Mouse (Mus musculus) MEL (cell line): ENCODE measurements around the gene Serpinb8. TPM values are rescaled to one million over a fixed set of nuclear protein-coding genes. Genes with fewer than 3 reads are reported as not detected.

Experiments
- DNase-seq: peaks from one replicate; pipeline ENCODE4 v3.0.0; 2011; ENCODE audit warnings: low read depth, low spot score
- H3K27ac ChIP-seq: 2 replicates; pipeline ENCODE4 v1.5.1; 2012; ENCODE audit warnings: low read depth, mild to moderate bottlenecking, control low read depth, low read length, moderate library complexity; ENCODE audit not compliant: control insufficient read depth
- H3K27me3 ChIP-seq, 2 experiments: fragments of 150-350 bp in 1 of 2; sonication (generic) in 1 of 2; 2 replicates each; pipeline ENCODE4 v1.6.1; 2012; ENCODE audit warnings: low read length in 2 of 2, mild to moderate bottlenecking in 2 of 2, improper control_type of control experiment in 1 of 2, moderate library complexity in 1 of 2; ENCODE audit not compliant: insufficient read depth in 2 of 2, control insufficient read depth in 1 of 2
- H3K36me3 ChIP-seq, 2 experiments: 2 replicates each; pipeline ENCODE4 v1.6.1; 2012 to 2014; ENCODE audit warnings: low read length in 2 of 2, improper control_type of control experiment in 1 of 2, inconsistent platforms in 1 of 2, mild to moderate bottlenecking in 1 of 2; ENCODE audit not compliant: insufficient read depth in 2 of 2, control insufficient read depth in 1 of 2
- H3K4me1 ChIP-seq, 2 experiments: fragments of 150-350 bp in 1 of 2; sonication (generic) in 1 of 2; 2 replicates each; pipeline ENCODE4 v1.6.1; 2012; ENCODE audit warnings: low read length in 2 of 2, improper control_type of control experiment in 1 of 2, mild to moderate bottlenecking in 1 of 2; ENCODE audit not compliant: insufficient read depth in 2 of 2, control insufficient read depth in 1 of 2
- H3K4me3 ChIP-seq, 2 experiments: fragments of 150-350 bp in 1 of 2; sonication (generic) in 1 of 2; 2 replicates each; pipeline ENCODE4 v1.5.1; 2012; ENCODE audit warnings: low read depth in 2 of 2, low read length in 2 of 2, mild to moderate bottlenecking in 2 of 2, moderate library complexity in 2 of 2, control low read depth in 1 of 2, improper control_type of control experiment in 1 of 2; ENCODE audit not compliant: control insufficient read depth in 1 of 2, insufficient read depth in 1 of 2
- H3K79me2 ChIP-seq: 2 replicates; pipeline ENCODE4 v1.6.1; 2012; ENCODE audit warnings: mild to moderate bottlenecking, low read length, moderate library complexity; ENCODE audit not compliant: control insufficient read depth, poor library complexity, insufficient read depth
- H3K9ac ChIP-seq: 2 replicates; pipeline ENCODE4 v1.6.1; 2012; ENCODE audit warnings: low read depth, mild to moderate bottlenecking, control low read depth, low read length, moderate library complexity; ENCODE audit not compliant: control insufficient read depth, poor library complexity, severe bottlenecking
- H3K9me3 ChIP-seq: fragments of 150-350 bp; sonication (generic); replicated peaks from 2 replicates; pipeline ENCODE4 v1.6.1; 2012; ENCODE audit warnings: mild to moderate bottlenecking, low read length, improper control_type of control experiment, moderate library complexity; ENCODE audit not compliant: insufficient read depth
- BHLHE40 ChIP-seq: IDR thresholded peaks from 2 replicates; pipeline ENCODE4 v1.6.1; 2012; ENCODE audit warnings: low read depth, mild to moderate bottlenecking, inconsistent platforms, low read length, improper control_type of control experiment, borderline replicate concordance
- CHD2 ChIP-seq: IDR thresholded peaks from 2 replicates; pipeline ENCODE4 v1.6.1; 2011; ENCODE audit warnings: low read length, improper control_type of control experiment
- CTCF ChIP-seq, 3 experiments: IDR thresholded peaks in 2 of 3; conservative IDR thresholded peaks in 1 of 3; 2 replicates each; pipeline ENCODE4 v1.5.1; 2011 to 2012; ENCODE audit warnings: low read length in 3 of 3, low read depth in 2 of 3, mild to moderate bottlenecking in 2 of 3, improper control_type of control experiment in 1 of 3, inconsistent platforms in 1 of 3, mixed read lengths in 1 of 3, moderate library complexity in 1 of 3; ENCODE audit not compliant: control insufficient read depth in 1 of 3, insufficient read depth in 1 of 3, poor library complexity in 1 of 3, severe bottlenecking in 1 of 3
- E2F4 ChIP-seq: IDR thresholded peaks from 2 replicates; pipeline ENCODE4 v1.6.1; 2011; ENCODE audit warnings: low read depth, low read length, improper control_type of control experiment, borderline replicate concordance
- ELF1 ChIP-seq: IDR thresholded peaks from 2 replicates; pipeline ENCODE4 v1.6.1; 2014; ENCODE audit warnings: low read depth, mild to moderate bottlenecking, inconsistent platforms, low read length, improper control_type of control experiment, moderate library complexity
- EP300 ChIP-seq, 2 experiments: IDR thresholded peaks; 2 replicates each; pipeline ENCODE4 v1.6.1; 2011; ENCODE audit warnings: improper control_type of control experiment in 2 of 2, low read length in 2 of 2, low read depth in 1 of 2, mild to moderate bottlenecking in 1 of 2
- ETS1 ChIP-seq: IDR thresholded peaks from 2 replicates; pipeline ENCODE4 v1.6.1; 2012; ENCODE audit warnings: low read depth, mild to moderate bottlenecking, inconsistent platforms, low read length, improper control_type of control experiment, moderate library complexity
- HCFC1 ChIP-seq: IDR thresholded peaks from 2 replicates; pipeline ENCODE4 v1.6.1; 2012; ENCODE audit warnings: low read depth, mild to moderate bottlenecking, inconsistent platforms, low read length, improper control_type of control experiment, moderate library complexity
- KAT2A ChIP-seq: conservative IDR thresholded peaks from 2 replicates; pipeline ENCODE4 v1.6.1; 2012; ENCODE audit warnings: low read depth, low read length, improper control_type of control experiment, inconsistent platforms
- MAFK ChIP-seq: IDR thresholded peaks from 2 replicates; pipeline ENCODE4 v1.6.1; 2011; ENCODE audit warnings: low read depth, mild to moderate bottlenecking, low read length, improper control_type of control experiment, borderline replicate concordance
- MXI1 ChIP-seq: IDR thresholded peaks from 2 replicates; pipeline ENCODE4 v1.6.1; 2011; ENCODE audit warnings: mild to moderate bottlenecking, low read depth, low read length, improper control_type of control experiment
- MYB ChIP-seq: IDR thresholded peaks from 2 replicates; pipeline ENCODE4 v1.6.1; 2011; ENCODE audit warnings: mild to moderate bottlenecking, low read depth, low read length, improper control_type of control experiment
- MYC ChIP-seq: IDR thresholded peaks from 2 replicates; pipeline ENCODE4 v1.6.1; 2011; ENCODE audit warnings: low read depth, mild to moderate bottlenecking, low read length, improper control_type of control experiment, moderate library complexity
- NELFE ChIP-seq: IDR thresholded peaks from 2 replicates; pipeline ENCODE4 v1.6.1; 2011; ENCODE audit warnings: low read depth, low read length, improper control_type of control experiment
- NRF1 ChIP-seq: IDR thresholded peaks from 2 replicates; pipeline ENCODE4 v1.6.1; 2014; ENCODE audit warnings: low read depth, mild to moderate bottlenecking, inconsistent platforms, low read length, improper control_type of control experiment, moderate library complexity; ENCODE audit not compliant: poor library complexity, insufficient read depth, severe bottlenecking
- POLR2A ChIP-seq, 2 experiments: IDR thresholded peaks; 2 replicates each; pipeline ENCODE4 v1.6.1; 2011 to 2012; ENCODE audit warnings: low read length in 2 of 2, mild to moderate bottlenecking in 2 of 2, control low read depth in 1 of 2, improper control_type of control experiment in 1 of 2, low read depth in 1 of 2, moderate library complexity in 1 of 2; ENCODE audit not compliant: control insufficient read depth in 1 of 2, insufficient read depth in 1 of 2, poor library complexity in 1 of 2
- POLR2AphosphoS2 ChIP-seq: IDR thresholded peaks from 2 replicates; pipeline ENCODE4 v1.6.1; 2011; ENCODE audit warnings: low read length, improper control_type of control experiment
- POLR2AphosphoS5 ChIP-seq: IDR thresholded peaks from 2 replicates; pipeline ENCODE4 v1.6.1; 2012; ENCODE audit warnings: low read depth, borderline replicate concordance, mild to moderate bottlenecking, inconsistent platforms, low read length, moderate library complexity, mixed read lengths
- RAD21 ChIP-seq: IDR thresholded peaks from 2 replicates; pipeline ENCODE4 v1.6.1; 2011; ENCODE audit warnings: mild to moderate bottlenecking, low read depth, low read length, improper control_type of control experiment
- SIN3A ChIP-seq: IDR thresholded peaks from 2 replicates; pipeline ENCODE4 v1.6.1; 2012; ENCODE audit warnings: low read length, improper control_type of control experiment, inconsistent platforms
- SMC3 ChIP-seq: IDR thresholded peaks from 2 replicates; pipeline ENCODE4 v1.6.1; 2011; ENCODE audit warnings: low read depth, low read length, improper control_type of control experiment
- TAL1 ChIP-seq: IDR thresholded peaks from 2 replicates; pipeline ENCODE4 v1.6.1; 2012; ENCODE audit warnings: mild to moderate bottlenecking, inconsistent platforms, low read length, moderate library complexity, mixed read lengths
- TBP ChIP-seq: IDR thresholded peaks from 2 replicates; pipeline ENCODE4 v1.8.0; 2011; ENCODE audit warnings: low read depth, low read length, improper control_type of control experiment
- TCF12 ChIP-seq: IDR thresholded peaks from 2 replicates; pipeline ENCODE4 v1.6.1; 2014; ENCODE audit warnings: low read depth, mild to moderate bottlenecking, inconsistent platforms, low read length, improper control_type of control experiment, moderate library complexity
- UBTF ChIP-seq: IDR thresholded peaks from 2 replicates; pipeline ENCODE4 v1.6.1; 2012; ENCODE audit warnings: low read depth, mild to moderate bottlenecking, inconsistent platforms, low read length, improper control_type of control experiment, moderate library complexity, borderline replicate concordance; ENCODE audit not compliant: insufficient read depth
- USF1 ChIP-seq: IDR thresholded peaks from 2 replicates; pipeline ENCODE4 v1.6.1; 2014; ENCODE audit warnings: low read depth, mild to moderate bottlenecking, inconsistent platforms, low read length, improper control_type of control experiment, moderate library complexity
- ZC3H11A ChIP-seq: IDR thresholded peaks from 2 replicates; pipeline ENCODE4 v1.6.1; 2012; ENCODE audit warnings: low read depth, mild to moderate bottlenecking, inconsistent platforms, low read length, improper control_type of control experiment
- ZKSCAN1 ChIP-seq: IDR thresholded peaks from 2 replicates; pipeline ENCODE4 v1.6.1; 2012; ENCODE audit warnings: low read depth, mild to moderate bottlenecking, inconsistent platforms, low read length, improper control_type of control experiment, moderate library complexity
- ZMIZ1 ChIP-seq: IDR thresholded peaks from 2 replicates; pipeline ENCODE4 v1.6.1; 2012; ENCODE audit warnings: low read depth, mild to moderate bottlenecking, inconsistent platforms, low read length, improper control_type of control experiment, moderate library complexity
- ZNF384 ChIP-seq: IDR thresholded peaks from 2 replicates; pipeline ENCODE4 v1.6.1; 2012; ENCODE audit warnings: low read depth, mild to moderate bottlenecking, inconsistent platforms, low read length, improper control_type of control experiment
- polyA plus RNA-seq, 2 experiments: library from polyadenylated mRNA; stranded (reverse) in 1 of 2; unstranded in 1 of 2; fragments of >175 nt in 1 of 2; fragments of >200 nt in 1 of 2; gene quantifications; 2 replicates each; pipeline versions ENCODE4 v1.2.1 to v1.2.4; 2012; ENCODE audit warnings: low replicate concordance in 2 of 2, low read depth in 1 of 2; ENCODE audit not compliant: insufficient read length in 2 of 2, insufficient read depth in 1 of 2, missing spikeins in 1 of 2
- total RNA-seq: library from RNA; depleted of rRNA; stranded (reverse); fragments of 300-350 nt; gene quantifications from 2 replicates; pipeline ENCODE4 v1.2.3, GENCODE M21; 2012

Serpinb8 gene
- total and polyA plus RNA-seq, 3 experiments, result not detected

- no peaks in the 10 kb centered on the region for H3K9me3 ChIP-seq
- H3K4me1 ChIP-seq, result no peaks in the 10 kb centered on the region
- TF ChIP-seq TCF12 (no peak), SIN3A (no peak), MXI1 (no peak), ELF1 (no peak), CTCF (IDR thresholded peaks at IDR 0.05 in 2 of 3, conservative IDR thresholded peaks at IDR 0.05 in 1 of 3; ENCODE audit: control insufficient read depth in 1 of 3, insufficient read depth in 1 of 3, low read depth in 2 of 3, low read length in 3 of 3, poor library complexity in 1 of 3, severe bottlenecking in 1 of 3) (no peak), SMC3 (no peak), ZNF384 (no peak), UBTF (no peak), POLR2A (IDR thresholded peaks at IDR 0.05; ENCODE audit: control insufficient read depth in 1 of 2, insufficient read depth in 1 of 2, low read depth in 1 of 2, low read length in 2 of 2, poor library complexity in 1 of 2) (no peak), ZKSCAN1 (no peak), MYC (no peak), USF1 (no peak), TBP (no peak), HCFC1 (no peak), MAFK (no peak), RAD21 (no peak), NRF1 (no peak), NELFE (no peak), CHD2 (no peak), E2F4 (no peak)
- no peak for DNase-seq
- no peaks in the 10 kb centered on the region for H3K36me3 ChIP-seq
- no peak overlapping the region for H3K4me3 ChIP-seq
- no peak overlapping the region for H3K27ac ChIP-seq
- H3K9ac ChIP-seq, result no peak overlapping the region
- H3K27me3 ChIP-seq, result no peaks in the 10 kb centered on the region
- no peaks in the 10 kb centered on the region for H3K79me2 ChIP-seq
Observed at GRCm38 (mm10) chr1:107638459-107638858, 48.7 kb downstream of the Serpinb8 start.

DNA sequence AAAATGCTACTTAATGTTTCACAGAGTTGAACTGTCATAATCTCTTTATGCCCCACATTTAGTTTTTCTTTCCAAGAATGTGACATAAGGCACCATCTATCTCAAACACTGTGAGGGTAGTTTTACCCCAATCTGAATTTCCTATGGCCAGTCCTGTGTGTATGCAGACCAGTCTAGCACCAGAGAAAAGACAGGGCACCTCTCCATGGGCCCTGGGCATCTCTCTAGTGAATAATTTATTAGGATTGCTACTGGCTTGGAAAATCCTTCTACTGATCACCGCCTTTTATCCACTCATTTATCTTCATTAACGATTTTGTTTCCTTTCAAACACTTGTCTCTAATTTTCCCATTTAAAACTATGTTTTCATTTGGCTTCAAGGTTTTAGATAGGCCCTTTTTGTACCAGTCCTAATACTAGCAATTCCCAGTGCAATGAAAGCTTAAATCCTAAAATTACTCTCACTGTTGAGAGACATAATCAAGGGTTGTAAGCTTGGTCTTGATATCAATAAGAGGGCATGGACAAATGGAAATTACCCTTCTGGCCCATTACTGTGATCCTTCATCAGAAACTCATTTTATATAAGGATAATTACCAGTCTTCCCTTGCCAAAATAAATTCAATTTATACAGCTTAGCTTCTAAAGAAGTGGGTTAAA, 52.8 kb downstream of the Serpinb8 start:
- H3K27me3 ChIP-seq, result no peaks in the 10 kb centered on the region
- no peak overlapping the region for H3K27ac ChIP-seq
- H3K36me3 ChIP-seq, result no peaks in the 10 kb centered on the region
- no peak for DNase-seq
- peaks cover 0 to 2% of the 10 kb centered on the region in 2 experiments; a peak in 1 of 4 replicates for H3K4me1 ChIP-seq
- no peak for TF ChIP-seq EP300 (IDR thresholded peaks at IDR 0.05; ENCODE audit: low read depth in 1 of 2, low read length in 2 of 2)
- no peak for TF ChIP-seq ETS1
- TF ChIP-seq POLR2AphosphoS5, result no peak
- no peak for TF ChIP-seq TAL1
- TF ChIP-seq UBTF, result no peak
- TF ChIP-seq TCF12, result no peak
- TF ChIP-seq ZC3H11A, result no peak
- TF ChIP-seq ZMIZ1, result no peak
- TF ChIP-seq POLR2A (IDR thresholded peaks at IDR 0.05; ENCODE audit: control insufficient read depth in 1 of 2, insufficient read depth in 1 of 2, low read depth in 1 of 2, low read length in 2 of 2, poor library complexity in 1 of 2), result no peak
- no peak for TF ChIP-seq MAFK
- no peak for TF ChIP-seq POLR2AphosphoS2
- no peak for TF ChIP-seq SMC3
- TF ChIP-seq USF1, result no peak
- TF ChIP-seq BHLHE40, result no peak
- no peak for TF ChIP-seq RAD21
- no peak for TF ChIP-seq CTCF (IDR thresholded peaks at IDR 0.05 in 2 of 3, conservative IDR thresholded peaks at IDR 0.05 in 1 of 3; ENCODE audit: control insufficient read depth in 1 of 3, insufficient read depth in 1 of 3, low read depth in 2 of 3, low read length in 3 of 3, poor library complexity in 1 of 3, severe bottlenecking in 1 of 3)
- TF ChIP-seq HCFC1, result no peak
- TF ChIP-seq CHD2, result no peak
- no peak for TF ChIP-seq MYB
- no peak for TF ChIP-seq KAT2A
- H3K79me2 ChIP-seq, result no peaks in the 10 kb centered on the region
- no peak overlapping the region for H3K4me3 ChIP-seq
- H3K9ac ChIP-seq, result no peak overlapping the region
- H3K9me3 ChIP-seq, result no peaks in the 10 kb centered on the region
